Mouse (Mus musculus): ENCODE results near the gene Eef2k.
"Not testable (repeated sequence)": the region's sequence is repeated elsewhere in the genome, so short reads cannot be mapped to it uniquely, and the experiment has no call there.

The Eef2k gene

GRCm38 (mm10) chr7:120943936-120944509 is 101.4 kb downstream of the Eef2k start:
- DNase-seq: no peak

DNA sequence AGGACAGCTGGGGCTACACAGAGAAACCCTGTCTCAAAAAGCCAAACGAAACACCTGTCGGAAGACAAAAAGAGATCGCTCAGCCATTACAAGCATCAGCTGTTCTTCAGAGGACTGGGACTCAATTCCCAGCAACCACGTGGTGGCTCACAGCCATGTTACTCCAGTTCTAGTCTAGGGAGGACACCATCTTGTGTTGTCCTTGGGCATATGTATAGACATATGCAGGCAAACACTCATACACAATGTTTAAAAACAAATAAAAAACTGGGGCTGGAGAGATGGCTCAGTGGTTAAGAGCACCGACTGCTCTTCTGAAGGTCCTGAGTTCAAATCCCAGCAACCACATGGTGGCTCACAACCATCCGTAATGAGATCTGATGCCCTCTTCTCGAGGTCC is 111.0 kb downstream of the Eef2k start:
- not testable (repeated sequence) for DNase-seq

All from thymus, adult 18-20 months (tissue).